ENCODE assay signal across 11 mouse cellular contexts in genomic region chr12:73038992-73039938, GRCm38 (mm10). TPM values are rescaled to one million over a fixed set of nuclear protein-coding genes. Genes with fewer than 3 reads are reported as not detected.
DNase-seq lines count a peak whose midpoint lies in the region; ATAC-seq and TF ChIP-seq lines count a peak whose summit lies in the region.
"Had no signal": no experiment of that assay in that cellular context is flagged by ENCODE, and none has a peak within 500 bp of the region (broad histone marks: within the 10 kb centered on the region; RNA-seq: fewer than 3 reads in every experiment).

No protein-coding gene starts in this region.

- peaks cover 25% of the 10 kb centered on the region for H3K4me1 ChIP-seq in kidney, embryonic 15.5 days
- H3K4me1 ChIP-seq in E14TG2a.4 (replicated peaks; ENCODE audit: low read depth, low read length): peaks cover 58% of the 10 kb centered on the region
- H3K4me1 ChIP-seq in hindbrain, embryonic 13.5 days (replicated peaks): peaks cover 6% of the 10 kb centered on the region

- no peak overlapping the region for H3K4me2 ChIP-seq in kidney, embryonic 15.5 days
- H3K4me2 ChIP-seq in hindbrain, embryonic 13.5 days: peak overlapping the region; percentile 21; the same call in 1 of the 2 replicates

- H3K9me3 ChIP-seq in kidney, embryonic 15.5 days (replicated peaks): no peaks in the 10 kb centered on the region
- H3K9me3 ChIP-seq in E14TG2a.4 (ENCODE audit: low read length): no peaks in the 10 kb centered on the region
- H3K9me3 ChIP-seq in hindbrain, embryonic 13.5 days: no peaks in the 10 kb centered on the region

- 5% methylated on average over 41 of the region's 41 CpGs for WGBS in kidney, embryonic 15.5 days
- WGBS in hindbrain, embryonic 13.5 days: 1% methylated on average over 41 of the region's 41 CpGs

- ATAC-seq in kidney, embryonic 15.5 days (replicated peaks; ENCODE audit: low FRiP score): no peak
- no peak for ATAC-seq in hindbrain, embryonic 13.5 days (ENCODE audit: low FRiP score)

- H3K27ac ChIP-seq in kidney, embryonic 15.5 days: no peak overlapping the region
- H3K27ac ChIP-seq in hindbrain, embryonic 13.5 days: no peak overlapping the region
- H3K27ac ChIP-seq: macrophage had no signal

- peaks cover 93% of the 10 kb centered on the region for H3K27me3 ChIP-seq in kidney, embryonic 15.5 days
- peaks cover 83% of the 10 kb centered on the region for H3K27me3 ChIP-seq in E14TG2a.4 (ENCODE audit: insufficient read depth, low read length)
- H3K27me3 ChIP-seq in hindbrain, embryonic 13.5 days: peaks cover 92% of the 10 kb centered on the region

- TF ChIP-seq CTCF in E14TG2a.4 (conservative IDR thresholded peaks at IDR 0.05; ENCODE audit: low read length): no peak

- no peak overlapping the region for H3K9ac ChIP-seq in kidney, embryonic 15.5 days
- H3K9ac ChIP-seq in hindbrain, embryonic 13.5 days: no peak overlapping the region; the same call in 1 of the 2 replicates

- DNase-seq in kidney, adult 18-20 months: peak; percentile 18
- DNase-seq in embryo, embryonic 9.5 days (ENCODE audit: extremely low spot score): peak; percentile 59
- no peak for DNase-seq in ovary, postnatal 14 days (ENCODE audit: low spot score)
- DNase-seq in adrenal gland, postnatal 14 days: no peak
- DNase-seq in adrenal gland, adult 2 months: no peak
- DNase-seq: cerebellum, adult 11 months had no signal

- no peak overlapping the region for H3K4me3 ChIP-seq in kidney, embryonic 15.5 days (replicated peaks)
- H3K4me3 ChIP-seq in E14TG2a.4 (replicated peaks; ENCODE audit: low read length): peak overlapping the region; percentile 66
- H3K4me3 ChIP-seq in hindbrain, embryonic 13.5 days: peak overlapping the region; percentile 16

- H3K36me3 ChIP-seq in kidney, embryonic 15.5 days: no peaks in the 10 kb centered on the region
- peaks cover 12% of the 10 kb centered on the region for H3K36me3 ChIP-seq in E14TG2a.4 (ENCODE audit: insufficient read depth, low read length)
- no peaks in the 10 kb centered on the region for H3K36me3 ChIP-seq in hindbrain, embryonic 13.5 days

RNA-seq across cellular contexts. Expression of gene Six1, which starts 14.4 kb away (rescaled TPM):
- 1.9 and 2.3 TPM in 2 replicates for polyA plus RNA-seq in kidney, embryonic 15.5 days (2015; fragmentation: Nextera tagmentation; extraction: Ambion mirVana)
- 2.6 and 5.7 TPM in 2 replicates for polyA plus RNA-seq in hindbrain, embryonic 13.5 days (2015; fragmentation: Nextera tagmentation; extraction: Ambion mirVana)
- 4.3 and 5.2 TPM in 2 replicates for total RNA-seq in adrenal gland, postnatal 14 days (2021)
- 1 to 10 TPM; 1.6 to 4.5 TPM for total RNA-seq in adrenal gland, adult 2 months (2021)
- polyA plus RNA-seq in adrenal gland, adult 2 months (2012; rRNA removed): 0.93 and 2.0 TPM in 2 replicates
- polyA plus RNA-seq: large intestine, adult 2 months; macrophage had no signal

Comparison
In these comparisons a context has a peak if more than half of its experiments do, and no peak if none do; other contexts are left out.
1. DNase-seq: peak in kidney, adult 18-20 months (single experiment) and embryo, embryonic 9.5 days (single experiment); none in ovary, postnatal 14 days (single experiment), adrenal gland, postnatal 14 days (single experiment) and adrenal gland, adult 2 months (single experiment).